Comparison of ENCODE assay signal across 10 mouse cellular contexts in genomic region chr2:26066527-26066926, GRCm38 (mm10). TPM values are rescaled to one million over a fixed set of nuclear protein-coding genes. Genes with fewer than 3 reads are reported as not detected.
DNase-seq lines count a peak whose midpoint lies in the region; ATAC-seq and TF ChIP-seq lines count a peak whose summit lies in the region.
"Had no signal": no experiment of that assay in that cellular context is flagged by ENCODE, and none has a peak within 500 bp of the region (broad histone marks: within the 10 kb centered on the region; RNA-seq: fewer than 3 reads in every experiment).

No protein-coding gene starts in this region.

- H3K4me3 ChIP-seq in forebrain, embryonic 16.5 days (replicated peaks; ENCODE audit: low read length) = no peak overlapping the region
- H3K4me3 ChIP-seq in olfactory bulb, adult 2 months (ENCODE audit: insufficient read depth, low read depth, low read length) = no peak overlapping the region
- H3K4me3 ChIP-seq: heart, embryonic 15.5 days had no signal

- peak overlapping the region; percentile 13; the same call in 1 of the 2 replicates for H3K9ac ChIP-seq in forebrain, embryonic 16.5 days (replicated peaks; ENCODE audit: low read depth, low read length)
- H3K9ac ChIP-seq: heart, embryonic 15.5 days had no signal

- peak; percentile 83 for DNase-seq in brain, embryonic 14.5 days (ENCODE audit: low read depth)
- peak; percentile 46 to 64 for DNase-seq in layer of hippocampus, postnatal 14 days (ENCODE audit: low spot score in 2 of 2)
- no peak for DNase-seq in cerebellum, adult 8-10 months
- DNase-seq in spleen, postnatal 4 days (ENCODE audit: low spot score in 2 of 2) = no peak
- no peak for DNase-seq in natural killer cell, adult 2 months (ENCODE audit: low spot score in 2 of 2)
- DNase-seq: kidney, adult 8-10 months; thymus, postnatal 4 days had no signal

- peak overlapping the region; percentile 73 for H3K27ac ChIP-seq in forebrain, embryonic 16.5 days (ENCODE audit: low read length)
- peak overlapping the region; percentile 91 for H3K27ac ChIP-seq in olfactory bulb, adult 2 months (ENCODE audit: insufficient read depth, low read depth, low read length)
- H3K27ac ChIP-seq: heart, embryonic 15.5 days had no signal

- peaks cover 18% of the 10 kb centered on the region for H3K4me1 ChIP-seq in forebrain, embryonic 16.5 days (replicated peaks; ENCODE audit: control insufficient read depth, insufficient read depth, low read length)
- peaks cover 64% of the 10 kb centered on the region for H3K4me1 ChIP-seq in olfactory bulb, adult 2 months (ENCODE audit: control insufficient read depth, insufficient read depth, low read length)

- TF ChIP-seq POLR2A in brain, embryonic 14.5 days (IDR thresholded peaks at IDR 0.05; ENCODE audit: borderline replicate concordance, extremely low read depth, insufficient read depth, insufficient read length, poor library complexity, severe bottlenecking) = no peak
- TF ChIP-seq POLR2A in olfactory bulb, adult 2 months (IDR thresholded peaks at IDR 0.05; ENCODE audit: insufficient read depth, low read depth, low read length) = 0 out of 2 replicates have a peak, but pooled peaks have one; percentile 32

- ATAC-seq in forebrain, embryonic 16.5 days = peak; percentile 70

- peak overlapping the region; percentile 28 for H3K4me2 ChIP-seq in forebrain, embryonic 16.5 days (ENCODE audit: low read length)
- H3K4me2 ChIP-seq: heart, embryonic 15.5 days had no signal

- no peak for TF ChIP-seq CTCF in brain, embryonic 14.5 days (IDR thresholded peaks at IDR 0.05; ENCODE audit: borderline replicate concordance, extremely low read depth, insufficient read depth, insufficient read length)
- no peak for TF ChIP-seq CTCF in olfactory bulb, adult 2 months (IDR thresholded peaks at IDR 0.05; ENCODE audit: insufficient read depth, low read depth, low read length)

- H3K9me3 ChIP-seq in forebrain, embryonic 16.5 days (ENCODE audit: control insufficient read depth, low read length) = no peaks in the 10 kb centered on the region
- H3K9me3 ChIP-seq: heart, embryonic 15.5 days had no signal

- H3K27me3 ChIP-seq in forebrain, embryonic 16.5 days (replicated peaks; ENCODE audit: control insufficient read depth, insufficient read depth, low read length) = no peaks in the 10 kb centered on the region
- H3K27me3 ChIP-seq: heart, embryonic 15.5 days had no signal

- H3K36me3 ChIP-seq in forebrain, embryonic 16.5 days (ENCODE audit: control insufficient read depth, insufficient read depth) = no peaks in the 10 kb centered on the region
- H3K36me3 ChIP-seq: heart, embryonic 15.5 days had no signal

- 23% methylated on average over 14 of the region's 14 CpGs for WGBS in forebrain, embryonic 16.5 days
- 16% methylated on average over 14 of the region's 14 CpGs for WGBS in olfactory bulb, adult 2 months

RNA-seq across cellular contexts. Expression of gene Ubac1, which starts 45.0 kb away (rescaled TPM):
- 95.7 and 96.3 TPM in 2 replicates for polyA plus RNA-seq in brain, embryonic 14.5 days (2012; rRNA removed)
- 113 and 117 TPM in 2 replicates for polyA plus RNA-seq in forebrain, embryonic 16.5 days (2015; fragmentation: Nextera tagmentation; extraction: Ambion mirVana)
- 10 to 100 TPM; 71.3 to 74.0 TPM for total RNA-seq in layer of hippocampus, postnatal 14 days (2021)
- not detected in 2 replicates for polyA plus RNA-seq in olfactory bulb, adult 2 months (2012; ENCODE audit: insufficient read depth, insufficient read length, low replicate concordance, missing spikeins)

RNA-seq across cellular contexts. Expression of gene Nacc2, which starts 56.5 kb away (rescaled TPM):
- 12.0 and 14.8 TPM in 2 replicates for polyA plus RNA-seq in brain, embryonic 14.5 days (2012; rRNA removed)
- 13.3 and 16.1 TPM in 2 replicates for polyA plus RNA-seq in forebrain, embryonic 16.5 days (2015; fragmentation: Nextera tagmentation; extraction: Ambion mirVana)
- 10 to 100 TPM; 58.1 to 58.9 TPM for total RNA-seq in layer of hippocampus, postnatal 14 days (2021)
- 71.7 TPM in 1 of 2 replicates, not detected in the other for polyA plus RNA-seq in olfactory bulb, adult 2 months (2012; ENCODE audit: insufficient read depth, insufficient read length, low replicate concordance, missing spikeins)

Comparison
In these comparisons a context has a peak if more than half of its experiments do, and no peak if none do; other contexts are left out.
1. DNase-seq: peak in brain, embryonic 14.5 days (single experiment) and layer of hippocampus, postnatal 14 days (2 of 2); none in cerebellum, adult 8-10 months (single experiment), spleen, postnatal 4 days (0 of 2) and natural killer cell, adult 2 months (0 of 2).
2. RNA of gene Ubac1, which starts 45.0 kb away (polyA plus RNA-seq): 113 to 117 TPM in forebrain, embryonic 16.5 days and 95.7 to 96.3 TPM in brain, embryonic 14.5 days; not detected in olfactory bulb, adult 2 months; every median in the first group is over 10 times any median in the second.